Mouse (Mus musculus) liver, adult 2 months (tissue): ENCODE data around the gene Pan3.

Experiments used
- CTCF ChIP-seq: fragments of 200-500 bp; IDR thresholded peaks from 2 replicates; pipeline ENCODE4 v1.5.1; 2011; ENCODE audit warnings: low read depth, low read length, control low read depth
- POLR2A ChIP-seq: fragments of 200-500 bp; IDR thresholded peaks from 2 replicates; pipeline ENCODE4 v1.6.1; 2011; ENCODE audit warnings: low read length, control low read depth; ENCODE audit not compliant: insufficient read depth; ENCODE audit errors: extremely low read depth

- TF ChIP-seq CTCF: no peak
- TF ChIP-seq POLR2A: no peak
Observed at GRCm38 (mm10) chr5:147448933-147449332, 19.0 kb downstream of the Pan3 start.
